Mouse (Mus musculus): ENCODE measurements around the gene Pxdc1.

DNA sequence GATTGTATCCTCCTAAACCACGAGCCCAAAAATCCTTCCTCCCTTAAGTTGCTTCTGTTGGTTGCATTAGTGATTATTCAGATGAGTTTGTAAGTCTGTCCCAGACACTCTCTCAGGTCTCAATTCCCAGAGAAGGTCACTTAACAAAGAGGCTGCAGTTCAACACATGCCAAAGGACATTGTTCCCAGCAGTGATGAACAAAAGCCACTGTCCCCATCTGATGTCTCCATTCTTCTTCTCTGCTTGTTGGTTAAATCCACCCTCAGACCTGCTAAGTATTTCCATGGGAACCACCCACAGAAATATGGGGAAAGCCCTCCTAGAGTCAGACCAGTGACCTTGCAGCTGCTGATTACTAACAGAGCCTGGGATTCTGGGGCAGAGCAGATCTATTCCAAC is 43.6 kb downstream of the Pxdc1 start:
- TF ChIP-seq POLR2A (IDR thresholded peaks at IDR 0.05; ENCODE audit: extremely low read depth, insufficient read depth, low read length) (no peak), CTCF (IDR thresholded peaks at IDR 0.05; ENCODE audit: extremely low read depth, insufficient read depth, low read length) (no peak)
